Mouse (Mus musculus) heart, adult 9 months (tissue): Measurements from ENCODE around the gene Coro6.

Experiments used
- DNase-seq, 2 experiments: peaks; one replicate each; pipeline ENCODE4 v3.0.0; 2022; ENCODE audit warnings: low spot score in 2 of 2

Gene Coro6

GRCm38 (mm10) chr11:77493512-77494343, 31.5 kb downstream of the Coro6 start, which contains the start of gene Git1:
Git1 (plus strand) TSS chr11:77493562.
- no peak for DNase-seq

DNA sequence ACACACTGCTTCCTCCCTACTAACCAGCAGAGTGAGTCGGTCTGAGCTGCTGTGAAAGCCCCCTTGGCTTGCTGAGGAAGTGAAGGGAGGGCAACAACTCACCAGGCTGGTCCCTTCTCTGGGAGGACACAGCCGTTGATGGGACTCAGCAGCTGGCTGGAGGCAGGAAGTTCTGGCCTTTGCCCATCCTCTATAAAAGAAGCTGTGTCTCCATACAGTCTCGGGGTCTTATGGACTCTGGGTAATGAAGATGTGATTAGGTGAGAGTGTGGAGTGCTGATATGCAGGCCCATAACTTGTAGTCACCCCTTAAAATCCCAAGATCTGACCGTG, 32.1 kb downstream of the Coro6 start:
- no peak for DNase-seq

DNA sequence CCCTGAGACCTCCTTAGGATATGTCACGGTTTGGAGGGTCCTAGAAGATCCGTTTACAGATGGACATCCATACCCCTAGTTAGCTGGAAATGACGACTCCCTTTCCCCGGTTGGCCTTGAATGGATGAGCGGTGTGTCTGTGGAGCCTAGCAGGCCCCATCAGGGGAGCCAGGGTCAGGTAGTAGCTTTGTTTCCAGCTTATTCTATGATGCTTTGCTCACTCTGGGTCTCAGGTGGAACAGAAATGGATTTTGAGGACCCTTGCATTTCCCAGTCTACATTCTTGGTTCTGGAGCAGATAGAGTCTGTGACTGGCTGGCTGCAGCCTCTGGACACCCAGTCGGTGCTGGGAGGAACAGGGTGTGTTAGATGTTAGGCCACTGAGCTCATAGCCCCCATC, 32.6 kb downstream of the Coro6 start:
- DNase-seq = no peak

DNA sequence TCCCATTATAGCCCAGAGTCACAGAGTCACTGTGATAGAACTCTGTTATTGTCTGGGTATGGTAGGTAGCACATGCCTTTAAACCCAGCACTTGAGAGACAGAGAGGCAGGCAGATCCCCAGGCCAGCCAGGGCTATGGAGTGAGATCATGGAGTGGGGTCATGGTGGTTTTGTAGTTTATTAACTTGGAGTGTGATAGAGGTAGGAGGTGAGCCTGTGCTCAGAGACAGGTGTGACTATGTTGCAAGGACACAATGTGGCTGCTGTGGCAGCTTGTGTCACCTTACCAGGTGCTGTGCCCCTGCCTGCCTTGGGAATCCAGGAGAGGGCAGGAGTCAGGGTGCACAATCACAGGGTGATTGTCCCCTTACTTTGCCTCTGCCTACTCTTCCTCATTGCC, 33.3 kb downstream of the Coro6 start:
- no peak for DNase-seq

DNA sequence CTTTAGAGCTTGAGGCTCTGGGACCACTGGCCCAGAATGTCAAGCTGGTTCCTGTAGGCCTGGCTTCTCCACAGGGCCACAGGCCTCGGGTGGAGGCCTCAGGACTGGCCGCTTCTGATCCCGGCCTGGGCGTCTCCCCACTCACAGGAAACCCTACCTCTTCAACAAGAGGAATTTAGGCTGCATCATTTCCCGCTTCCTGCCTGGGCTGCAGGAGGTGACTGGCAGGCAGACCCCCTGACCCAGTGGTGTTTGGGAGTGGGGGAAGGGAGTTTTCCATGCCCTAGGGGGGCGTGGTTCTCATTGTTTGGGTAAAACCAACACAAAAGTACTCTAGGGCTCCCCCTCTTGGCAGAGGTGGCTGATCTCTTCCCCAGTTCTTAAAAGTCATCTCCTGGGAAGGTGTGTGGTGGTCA, 35.1 kb downstream of the Coro6 start:
- DNase-seq = peak; percentile 87 to 91

DNA sequence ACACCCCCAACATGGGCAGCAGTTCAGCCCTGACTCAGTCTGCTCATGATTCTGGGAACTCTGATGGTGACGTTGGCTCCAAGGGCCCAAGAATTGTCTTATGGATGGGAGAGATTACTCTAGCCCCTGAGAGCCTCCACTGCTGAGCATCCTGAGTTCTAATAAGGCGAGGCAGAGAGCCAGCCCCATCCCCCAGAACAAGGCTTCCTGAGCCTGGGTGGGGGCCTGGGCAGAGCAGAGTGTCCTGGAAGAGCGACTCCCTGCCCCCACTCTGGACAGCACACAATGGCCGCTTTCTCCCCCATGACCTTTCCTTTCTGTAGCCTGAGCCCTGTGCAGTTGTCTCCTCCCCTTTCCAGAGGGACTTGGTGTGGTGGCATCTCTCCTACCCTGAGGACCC, 35.6 kb downstream of the Coro6 start:
- DNase-seq = peak in 1 of 2 experiments; percentile 67

DNA sequence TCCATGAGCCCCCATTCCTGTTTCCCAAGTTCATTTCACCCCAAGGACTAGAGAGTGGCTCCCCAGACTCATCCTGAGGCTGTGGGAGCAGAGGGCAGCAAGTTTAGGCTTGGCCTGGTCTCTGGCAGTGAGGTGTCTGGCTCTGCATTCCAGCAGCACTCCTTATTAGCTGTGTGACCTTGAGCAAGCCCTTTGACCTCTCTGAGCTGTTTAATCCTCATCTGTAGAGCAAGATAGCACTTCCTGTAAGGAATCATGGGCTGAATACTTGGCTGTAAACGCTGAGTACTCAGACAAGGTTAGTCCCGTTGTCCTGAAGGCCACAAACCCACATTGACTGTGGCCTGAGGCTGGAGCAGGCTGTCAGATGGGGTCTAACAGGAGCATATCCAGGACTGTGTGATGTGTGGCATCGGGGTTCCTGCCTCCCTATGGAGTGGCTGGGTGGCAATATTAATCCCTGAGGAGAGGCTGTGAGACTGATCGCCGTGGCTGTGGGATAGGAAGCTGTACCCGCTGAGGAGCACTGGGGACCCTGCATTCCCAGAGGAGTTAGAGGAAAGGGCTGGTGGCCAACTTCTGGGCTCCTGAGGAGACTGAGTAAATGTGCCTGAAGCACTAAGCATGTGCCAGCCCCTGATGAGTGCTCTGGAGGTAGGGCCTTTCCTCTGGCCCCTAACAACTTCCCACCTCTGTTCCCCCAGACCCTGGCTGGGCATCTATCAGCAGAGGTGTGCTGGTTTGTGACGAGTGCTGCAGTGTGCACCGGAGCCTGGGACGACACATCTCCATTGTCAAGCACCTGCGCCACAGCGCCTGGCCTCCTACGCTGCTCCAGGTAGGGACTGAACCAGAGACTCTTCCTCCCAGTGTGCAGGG, 36.3 kb downstream of the Coro6 start:
- no peak for DNase-seq

GRCm38 (mm10) chr11:77499354-77499753, 37.1 kb downstream of the Coro6 start:
- DNase-seq = no peak

- DNase-seq = no peak
Measured at GRCm38 (mm10) chr11:77500361-77501325, 38.4 kb downstream of the Coro6 start.

- peak in 1 of 2 experiments; percentile 79 for DNase-seq
Measured at GRCm38 (mm10) chr11:77501392-77501791, 39.2 kb downstream of the Coro6 start.

DNA sequence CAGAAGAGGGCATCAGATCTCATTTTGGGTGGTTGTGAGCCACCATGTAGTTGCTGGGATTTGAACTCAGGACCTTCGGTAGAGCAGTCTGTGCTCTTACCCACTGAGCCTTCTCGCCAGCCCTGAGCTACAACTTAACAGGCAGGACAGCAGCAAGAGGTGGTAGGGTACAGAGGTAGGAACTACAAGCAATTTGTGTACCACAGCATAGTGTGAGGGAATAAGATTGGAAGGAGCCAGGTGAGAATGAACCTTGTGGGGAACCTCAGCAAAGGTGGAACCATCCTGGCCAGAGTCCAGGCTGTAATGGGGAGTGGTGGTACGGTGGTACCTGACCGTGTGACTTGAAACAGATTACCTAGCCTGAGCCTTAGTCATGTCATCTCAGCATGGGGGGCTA, 39.8 kb downstream of the Coro6 start:
- DNase-seq = no peak

DNA sequence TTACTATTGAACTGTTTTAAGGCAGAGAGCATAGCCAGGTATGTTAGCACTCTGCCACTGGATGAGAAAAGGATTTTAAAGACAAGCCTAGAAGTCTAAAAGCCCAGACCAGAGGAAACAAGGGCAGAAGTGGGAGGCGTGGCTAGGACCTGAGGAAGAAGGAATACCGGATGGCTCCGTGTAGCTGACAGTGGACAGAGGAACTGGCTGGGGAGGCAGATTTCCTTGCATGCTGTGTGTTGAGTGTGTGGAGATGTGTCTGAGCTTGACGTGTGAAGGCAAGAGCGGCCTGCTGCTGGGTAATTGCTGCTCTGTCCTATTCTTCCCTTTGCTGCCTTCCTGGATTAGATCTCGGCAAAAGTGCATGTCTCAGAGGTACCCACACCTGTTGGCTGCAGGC, 40.3 kb downstream of the Coro6 start:
- no peak for DNase-seq

DNA sequence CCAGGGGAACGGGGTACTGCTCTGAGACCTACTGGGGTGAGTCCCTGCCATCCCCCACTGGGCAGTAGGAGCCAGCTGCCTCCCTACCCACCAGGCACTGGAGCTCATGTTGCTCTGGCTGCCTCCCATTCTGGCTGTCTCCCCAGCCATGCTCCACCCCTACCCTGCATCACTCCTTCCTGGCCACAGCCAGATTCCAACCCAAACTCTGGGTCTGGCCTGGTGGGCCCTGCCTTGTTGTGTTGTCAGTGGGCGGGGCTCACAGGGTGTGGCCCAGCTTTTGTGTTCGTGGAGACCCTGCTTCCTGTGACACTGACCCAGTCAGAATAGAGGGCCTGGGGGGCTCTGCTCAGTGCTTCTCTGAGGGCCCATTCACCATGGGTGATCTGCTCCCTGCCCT, 41.3 kb downstream of the Coro6 start:
- peak in 1 of 2 experiments; percentile 51 for DNase-seq

- DNase-seq = no peak
Measured at GRCm38 (mm10) chr11:77504377-77504776, 42.2 kb downstream of the Coro6 start.

GRCm38 (mm10) chr11:77505291-77505980, 43.2 kb downstream of the Coro6 start:
- DNase-seq = no peak

DNA sequence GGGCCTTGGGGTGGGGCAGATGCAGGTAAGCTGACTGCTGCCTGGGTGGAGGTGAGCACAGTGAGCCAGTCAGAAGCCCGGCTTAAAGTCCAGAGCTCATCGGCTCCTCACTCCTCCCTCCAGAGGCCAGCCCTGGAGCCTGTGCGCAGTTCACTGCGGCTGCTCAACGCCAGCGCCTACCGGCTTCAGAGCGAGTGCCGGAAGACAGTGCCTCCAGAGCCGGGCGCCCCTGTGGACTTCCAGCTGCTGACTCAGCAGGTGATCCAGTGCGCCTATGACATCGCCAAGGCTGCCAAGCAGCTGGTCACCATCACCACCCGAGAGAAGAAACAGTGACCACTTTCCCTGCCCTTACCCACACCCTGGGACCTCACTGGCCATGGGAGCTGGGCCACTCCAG, 44.1 kb downstream of the Coro6 start:
- DNase-seq = no peak

GRCm38 (mm10) chr11:77506941-77507340, 44.7 kb downstream of the Coro6 start:
- DNase-seq = no peak

DNA sequence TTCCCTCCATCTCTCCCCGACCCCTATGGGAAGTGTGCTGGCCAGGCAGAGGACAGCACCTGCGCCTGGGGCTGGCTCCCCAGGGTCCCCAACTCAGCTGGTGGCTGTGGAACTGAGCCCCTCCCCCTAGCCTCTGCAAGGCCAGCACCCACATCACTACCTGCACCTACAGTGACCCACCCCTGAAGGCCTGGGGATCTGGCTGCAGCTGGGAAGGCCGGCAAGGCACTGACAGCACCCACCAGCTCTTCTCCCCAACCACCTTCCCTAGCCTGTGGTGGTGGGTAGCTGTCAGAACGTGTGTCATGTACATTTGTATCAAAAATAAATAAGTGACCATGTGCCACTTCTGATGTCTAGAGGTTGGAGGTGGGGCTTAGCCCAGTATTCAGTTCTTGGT, 45.2 kb downstream of the Coro6 start:
- no peak for DNase-seq

DNA sequence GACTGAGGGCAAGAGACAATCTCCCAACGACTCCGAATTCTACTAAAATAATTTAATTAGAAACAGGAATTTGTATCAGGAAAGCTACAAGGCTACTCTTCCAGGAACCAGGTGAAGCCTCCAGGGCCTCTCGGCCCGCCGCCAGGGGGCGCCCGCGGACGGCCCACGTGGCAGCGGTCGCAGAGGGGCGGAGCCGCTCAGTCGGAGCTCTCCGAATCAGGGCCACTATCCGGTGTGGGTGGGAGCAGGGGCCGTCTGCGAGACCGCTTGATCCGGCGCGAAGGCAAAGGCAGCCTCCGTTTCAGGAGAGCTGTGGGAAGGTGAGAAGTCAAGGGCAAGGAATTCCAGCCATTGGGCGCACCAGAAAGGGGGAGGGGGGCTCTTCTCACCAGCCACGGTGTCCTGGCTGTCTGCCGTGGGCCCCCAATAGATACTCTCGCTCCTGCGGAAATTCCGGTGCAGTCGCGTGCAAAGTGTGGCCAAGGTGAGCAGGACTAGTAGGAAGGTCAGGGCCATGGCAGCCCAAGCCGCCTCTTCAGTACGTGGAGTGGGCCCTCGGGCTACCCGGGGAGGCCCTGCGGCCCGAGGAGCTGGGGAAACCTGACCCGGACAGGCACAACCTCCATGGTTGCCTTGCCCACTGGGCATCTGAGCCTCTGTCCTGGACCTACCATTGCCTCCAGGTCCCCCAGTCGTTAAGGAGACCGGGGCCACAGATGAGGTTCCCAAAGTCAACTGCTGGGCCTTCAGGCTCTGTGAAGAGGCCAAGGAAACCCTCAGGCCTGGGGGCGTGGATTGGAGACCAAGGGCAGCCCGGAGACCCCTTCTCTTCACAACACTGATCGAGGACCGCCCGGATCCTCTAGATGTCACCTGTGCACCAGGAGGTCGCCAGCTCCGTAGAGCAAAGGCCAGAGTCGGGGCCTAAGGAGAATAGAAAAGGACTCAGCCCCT, 46.1 kb downstream of the Coro6 start:
- peak; percentile 81 to 83 for DNase-seq

DNA sequence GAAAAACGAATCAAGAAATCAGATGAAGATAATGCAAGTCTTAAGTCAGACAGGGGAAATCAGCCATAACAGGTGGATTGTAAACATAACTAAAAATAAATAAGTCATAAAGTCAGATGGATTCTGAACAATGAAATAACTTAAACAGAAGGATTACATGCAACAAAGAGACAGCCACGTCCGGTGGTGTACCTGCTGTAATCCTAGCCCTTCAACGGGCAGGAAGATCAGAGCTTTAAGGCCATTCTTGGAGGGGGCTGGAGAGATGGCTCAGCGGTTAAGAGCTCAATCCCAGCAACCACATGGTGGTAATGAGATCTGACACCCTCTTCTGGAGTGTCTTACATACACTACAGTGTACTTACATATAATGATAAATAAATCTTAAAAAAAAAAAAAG, 49.1 kb downstream of the Coro6 start:
- DNase-seq = no peak
